Mouse (Mus musculus): Measurements from ENCODE around the gene Bcl2l1.

- TF ChIP-seq GATA1 (IDR thresholded peaks at IDR 0.05; ENCODE audit: low read length): no peak
- no peak for TF ChIP-seq TAL1 (IDR thresholded peaks at IDR 0.05; ENCODE audit: low read length)
These were observed 5.0 kb downstream of the Bcl2l1 start for GRCm38 (mm10) chr2:152826481-152826880.

Data from erythroblast, embryonic 14.5 days (primary cell).